Comparison of ENCODE assay signal across 9 mouse cellular contexts in genomic region chr6:84093473-84093872, GRCm38 (mm10).
DNase-seq lines count a peak whose midpoint lies in the region; ATAC-seq and TF ChIP-seq lines count a peak whose summit lies in the region.
"Had no signal": no experiment of that assay in that cellular context is flagged by ENCODE, and none has a peak within 500 bp of the region (broad histone marks: within the 10 kb centered on the region; RNA-seq: fewer than 3 reads in every experiment).

No protein-coding gene starts in this region.

- H3K27me3 ChIP-seq in testis, adult 2 months (ENCODE audit: control insufficient read depth, insufficient read depth, low read length), result no peaks in the 10 kb centered on the region
- no peaks in the 10 kb centered on the region for H3K27me3 ChIP-seq in forebrain, embryonic 16.5 days (replicated peaks; ENCODE audit: control insufficient read depth, insufficient read depth, low read length)
- no peaks in the 10 kb centered on the region for H3K27me3 ChIP-seq in neural tube, embryonic 11.5 days (ENCODE audit: control insufficient read depth, insufficient read depth, low read length)
- H3K27me3 ChIP-seq: heart, embryonic 15.5 days had no signal

- H3K9me3 ChIP-seq in forebrain, embryonic 16.5 days (ENCODE audit: control insufficient read depth, low read length), result peaks cover 2% of the 10 kb centered on the region; the same call in 1 of the 2 replicates
- no peaks in the 10 kb centered on the region for H3K9me3 ChIP-seq in neural tube, embryonic 11.5 days (ENCODE audit: control insufficient read depth, low read length)
- H3K9me3 ChIP-seq: heart, embryonic 15.5 days had no signal

- no peak overlapping the region for H3K4me3 ChIP-seq in testis, adult 2 months (ENCODE audit: control insufficient read depth, low read depth, low read length)
- H3K4me3 ChIP-seq in forebrain, embryonic 16.5 days (replicated peaks; ENCODE audit: low read length), result no peak overlapping the region
- H3K4me3 ChIP-seq in neural tube, embryonic 11.5 days (ENCODE audit: low read depth, low read length), result no peak overlapping the region
- H3K4me3 ChIP-seq: heart, embryonic 15.5 days had no signal

- peak; percentile 39 for DNase-seq in adrenal gland, postnatal 10 days
- no peak for DNase-seq in adrenal gland, adult 8-10 months
- no peak for DNase-seq in testis, postnatal 14 days (ENCODE audit: low spot score)
- DNase-seq in layer of hippocampus, postnatal 10 days (ENCODE audit: low spot score in 2 of 2), result peak; percentile 54 to 59
- DNase-seq in neural tube, embryonic 11.5 days (ENCODE audit: low spot score), result peak; percentile 67
- no peak for DNase-seq in ovary, adult 18-20 months (ENCODE audit: low spot score)

- no peaks in the 10 kb centered on the region for H3K36me3 ChIP-seq in testis, adult 2 months (ENCODE audit: control insufficient read depth, insufficient read depth, low read length)
- H3K36me3 ChIP-seq in forebrain, embryonic 16.5 days (ENCODE audit: control insufficient read depth, insufficient read depth), result no peaks in the 10 kb centered on the region
- no peaks in the 10 kb centered on the region for H3K36me3 ChIP-seq in neural tube, embryonic 11.5 days (ENCODE audit: control insufficient read depth, insufficient read depth, low read length)

- 30% methylated on average over 4 of the region's 4 CpGs for WGBS in forebrain, embryonic 16.5 days
- 20% methylated on average over 4 of the region's 4 CpGs for WGBS in neural tube, embryonic 11.5 days

- no peak overlapping the region for H3K4me2 ChIP-seq in forebrain, embryonic 16.5 days (ENCODE audit: low read length)
- H3K4me2 ChIP-seq in neural tube, embryonic 11.5 days (ENCODE audit: low read depth), result no peak overlapping the region
- H3K4me2 ChIP-seq: heart, embryonic 15.5 days had no signal

- ATAC-seq in forebrain, embryonic 16.5 days, result peak; percentile 71
- peak; percentile 70; the same call in 1 of the 2 replicates for ATAC-seq in neural tube, embryonic 11.5 days (ENCODE audit: insufficient read depth, low FRiP score, low TSS enrichment)

- H3K9ac ChIP-seq in forebrain, embryonic 16.5 days (replicated peaks; ENCODE audit: low read depth, low read length), result no peak overlapping the region
- no peak overlapping the region for H3K9ac ChIP-seq in neural tube, embryonic 11.5 days (ENCODE audit: low read length)
- H3K9ac ChIP-seq: heart, embryonic 15.5 days had no signal

- no peak for TF ChIP-seq POLR2A in testis, adult 2 months (IDR thresholded peaks at IDR 0.05; ENCODE audit: control insufficient read depth, low read depth, low read length)

- no peaks in the 10 kb centered on the region for H3K4me1 ChIP-seq in testis, adult 2 months (ENCODE audit: control insufficient read depth, insufficient read depth, low read length)
- H3K4me1 ChIP-seq in forebrain, embryonic 16.5 days (replicated peaks; ENCODE audit: control insufficient read depth, insufficient read depth, low read length), result 0 out of 2 replicates have a peak, but pooled peaks cover 3% of the 10 kb centered on the region
- H3K4me1 ChIP-seq in neural tube, embryonic 11.5 days (ENCODE audit: control insufficient read depth, insufficient read depth, low read length), result no peaks in the 10 kb centered on the region
- H3K4me1 ChIP-seq: heart, embryonic 15.5 days had no signal

- peak; percentile 72; the same call in 1 of the 2 replicates for TF ChIP-seq CTCF in testis, adult 2 months (IDR thresholded peaks at IDR 0.05; ENCODE audit: control insufficient read depth, insufficient read depth, insufficient replicate concordance, low read depth, low read length)

- H3K27ac ChIP-seq in testis, adult 2 months (ENCODE audit: control insufficient read depth, insufficient read depth, low read depth, low read length), result no peak overlapping the region
- no peak overlapping the region for H3K27ac ChIP-seq in forebrain, embryonic 16.5 days (ENCODE audit: low read length)
- no peak overlapping the region for H3K27ac ChIP-seq in neural tube, embryonic 11.5 days (ENCODE audit: low read depth, low read length)
- H3K27ac ChIP-seq: heart, embryonic 15.5 days had no signal

Comparison
In these comparisons a context has a peak if more than half of its experiments do, and no peak if none do; other contexts are left out.
1. DNase-seq: peak in adrenal gland, postnatal 10 days (single experiment), layer of hippocampus, postnatal 10 days (2 of 2) and neural tube, embryonic 11.5 days (single experiment); none in adrenal gland, adult 8-10 months (single experiment), testis, postnatal 14 days (single experiment) and ovary, adult 18-20 months (single experiment).